Mouse (Mus musculus) heart, adult 2 months (tissue): ENCODE measurements around the gene Fer. TPM values are rescaled to one million over a fixed set of nuclear protein-coding genes. Genes with fewer than 3 reads are reported as not detected.
A peak's percentile ranks its signal among the peaks of the same experiment; 100 is the strongest.

Source experiments
- DNase-seq, 2 experiments: peaks; one replicate each; pipeline ENCODE4 v3.0.0; 2021
- H3K27ac ChIP-seq: fragments of 200-600 bp; 2 replicates; pipeline ENCODE4 v1.8.1; 2022
- H3K27me3 ChIP-seq: fragments of 200-500 bp; 2 replicates; pipeline ENCODE4 v1.6.1; 2012; ENCODE audit warnings: mild to moderate bottlenecking, low read length, inconsistent platforms, mixed read lengths; ENCODE audit not compliant: control insufficient read depth, insufficient read depth
- H3K36me3 ChIP-seq: fragments of 200-500 bp; 2 replicates; pipeline ENCODE4 v1.6.1; 2012; ENCODE audit warnings: low read length, inconsistent platforms; ENCODE audit not compliant: control insufficient read depth, insufficient read depth
- H3K4me1 ChIP-seq: fragments of 200-500 bp; 2 replicates; pipeline ENCODE4 v1.6.1; 2011; ENCODE audit warnings: low read length; ENCODE audit not compliant: control insufficient read depth, insufficient read depth
- H3K4me3 ChIP-seq: fragments of 200-600 bp; 2 replicates; pipeline ENCODE4 v1.8.1; 2022
- H3K79me2 ChIP-seq: fragments of 200-500 bp; replicated peaks from 2 replicates; pipeline ENCODE4 v1.6.1; 2012; ENCODE audit warnings: mild to moderate bottlenecking, inconsistent platforms, low read length, moderate library complexity, mixed read lengths; ENCODE audit not compliant: control insufficient read depth, insufficient read depth
- H3K9ac ChIP-seq: fragments of 200-500 bp; 2 replicates; pipeline ENCODE4 v1.6.1; 2012; ENCODE audit warnings: low read depth, mild to moderate bottlenecking, control low read depth, inconsistent platforms, low read length, mixed read lengths
- CTCF ChIP-seq: fragments of 200-600 bp; IDR thresholded peaks from 2 replicates; pipeline ENCODE4 v1.8.1; 2022; ENCODE audit warnings: antibody characterized with exemption, mild to moderate bottlenecking, moderate library complexity
- EP300 ChIP-seq: fragments of 200-500 bp; IDR thresholded peaks from 2 replicates; pipeline ENCODE4 v1.6.1; 2011; ENCODE audit warnings: low read depth, low read length, control low read depth; ENCODE audit not compliant: insufficient read depth
- POLR2A ChIP-seq: fragments of 200-500 bp; IDR thresholded peaks from 2 replicates; pipeline ENCODE4 v1.6.1; 2011; ENCODE audit warnings: mild to moderate bottlenecking, low read depth, low read length, control low read depth; ENCODE audit not compliant: insufficient read depth
- WGBS: fragments of 180-500 bp; shearing (Covaris S2); methylation state at CpG from one replicate; pipeline ENCODE4 v1.1.7; 2018; 5-methylcytosine and 5-hydroxymethylcytosine counted together
- intact Hi-C: fragments of 180-260 bp; cut with DNase I; formaldehyde crosslinking; loops from one replicate; pipeline ENCODE4 v1.15.1; 2025
- polyA plus RNA-seq: library from polyadenylated mRNA; depleted of rRNA; stranded (reverse); fragments of >200 nt; gene quantifications from 2 replicates; pipeline ENCODE4 v1.2.3, GENCODE M21; 2012
- total RNA-seq, 2 experiments: library from RNA; stranded (reverse); gene quantifications; 2 replicates each; pipeline ENCODE4 v1.2.3; 2021

The Fer gene
- total and polyA plus RNA-seq, 3 experiments = 3.9 to 19.8 (median 19.4) TPM

DNA sequence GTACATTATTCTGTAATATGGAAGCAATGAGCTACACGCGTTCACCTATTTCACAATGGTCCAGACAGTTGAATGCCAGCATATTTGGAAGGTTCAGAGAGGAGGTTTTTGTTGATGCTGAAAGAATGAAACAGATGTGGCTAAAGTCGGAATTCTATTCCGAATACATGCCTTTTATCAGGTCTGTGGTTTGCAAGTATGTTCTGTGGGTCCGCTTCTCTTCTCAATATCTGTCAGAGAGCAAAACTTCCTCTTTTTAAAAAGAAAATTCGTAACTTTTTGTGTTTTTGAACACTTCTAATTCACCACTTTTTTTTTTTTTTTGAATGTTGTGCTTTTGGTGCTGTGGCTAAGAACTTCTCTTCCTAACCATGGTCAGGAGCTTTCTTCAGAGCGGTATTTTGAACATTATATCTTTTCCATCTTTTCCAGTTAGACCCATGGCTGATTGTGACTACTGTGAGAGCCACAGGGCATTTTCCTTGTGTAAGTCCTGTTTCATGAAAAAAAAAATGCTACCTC lies 5.8 kb upstream of the Fer start:
- no peaks in the 10 kb centered on the region for H3K36me3 ChIP-seq
- no peak overlapping the region for H3K9ac ChIP-seq
- H3K79me2 ChIP-seq = no peaks in the 10 kb centered on the region
- H3K27ac ChIP-seq = no peak overlapping the region
- no peaks in the 10 kb centered on the region for H3K4me1 ChIP-seq
- H3K27me3 ChIP-seq = no peaks in the 10 kb centered on the region
- TF ChIP-seq EP300 = no peak
- no peak for TF ChIP-seq CTCF
- no peak for TF ChIP-seq POLR2A
- DNase-seq = no peak
- WGBS = 82% methylated on average over 7 of the region's 7 CpGs
- H3K4me3 ChIP-seq = no peak overlapping the region
- intact Hi-C loops = no loop called here

DNA sequence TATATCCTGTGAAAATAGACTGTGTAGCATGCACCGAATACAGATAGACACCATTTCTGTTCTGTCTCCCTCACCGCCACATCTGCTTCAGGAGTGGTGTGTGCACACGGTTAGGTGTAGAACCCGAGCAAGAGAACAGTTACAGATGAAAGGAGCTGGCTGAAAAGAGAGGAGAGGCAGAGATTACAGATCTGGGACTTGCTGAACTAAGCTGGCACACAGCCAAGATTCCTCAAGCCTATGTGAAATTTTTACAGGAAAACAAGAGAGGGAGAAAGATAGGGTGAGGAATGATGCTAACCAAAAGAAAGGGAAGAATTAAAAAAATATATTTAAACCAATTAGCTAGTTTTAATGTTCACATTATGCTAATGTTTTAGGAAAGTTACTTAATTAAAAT lies 1.9 kb upstream of the Fer start:
- WGBS = 49% methylated on average over 4 of the region's 4 CpGs
- no peaks in the 10 kb centered on the region for H3K79me2 ChIP-seq
- no peaks in the 10 kb centered on the region for H3K27me3 ChIP-seq
- no peak for TF ChIP-seq POLR2A
- TF ChIP-seq CTCF = no peak
- TF ChIP-seq EP300 = no peak
- H3K4me1 ChIP-seq = peaks cover 2% of the 10 kb centered on the region; the same call in 1 of the 2 replicates
- H3K9ac ChIP-seq = no peak overlapping the region
- no peaks in the 10 kb centered on the region; the same call in none of the 2 replicates for H3K36me3 ChIP-seq
- H3K4me3 ChIP-seq = no peak overlapping the region
- H3K27ac ChIP-seq = no peak overlapping the region
- no peak for DNase-seq
- intact Hi-C loops = loop anchor here (5.0 to 10.0 kb wide), 3 partner anchors 366 to 744 kb away; partner anchors contain the start of genes Man2a1 and Pja2

DNA sequence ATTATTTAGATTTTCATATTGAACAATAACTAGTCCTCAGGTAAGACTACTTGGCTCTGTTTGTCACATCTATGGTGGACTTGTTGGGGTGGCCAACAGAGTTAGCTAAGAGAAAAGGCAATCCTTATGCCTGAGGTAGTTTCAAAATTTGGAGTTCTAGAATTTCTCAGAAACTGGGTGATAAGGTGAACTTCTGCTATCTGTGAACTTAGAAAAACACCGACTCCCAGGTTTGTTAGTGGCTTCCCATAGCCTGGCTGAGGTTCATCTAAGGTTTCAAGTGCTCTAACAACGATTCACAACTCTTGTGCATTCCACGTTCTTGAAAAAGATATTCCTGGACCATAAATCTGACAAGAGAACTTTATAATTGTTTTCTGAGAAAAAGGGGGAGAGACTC lies 463 bp upstream of the Fer start:
- Histone ChIP-seq H3K27me3 (no peaks in the 10 kb centered on the region), H3K4me1 (peaks cover 2% of the 10 kb centered on the region; the same call in 1 of the 2 replicates), H3K4me3 (peak overlapping the region; percentile 96), H3K27ac (no peak overlapping the region), H3K79me2 (no peaks in the 10 kb centered on the region), H3K36me3 (no peaks in the 10 kb centered on the region; the same call in none of the 2 replicates), H3K9ac (no peak overlapping the region)
- WGBS = 41% methylated on average over 3 of the region's 3 CpGs
- TF ChIP-seq CTCF = no peak
- TF ChIP-seq POLR2A = no peak
- TF ChIP-seq EP300 = no peak
- intact Hi-C loops = loop anchor here (2.0 to 10.0 kb wide), 4 partner anchors 58 to 742 kb away; partner anchors contain the start of genes Man2a1 and Pja2
- DNase-seq = no peak

GRCm38 (mm10) chr17:63863647-63864149 lies 836 bp downstream of the Fer start, which contains the start of gene A930002H24Rik:
Gene A930002H24Rik (minus strand): TSS chr17:63863791.
- peak; percentile 99 for DNase-seq

GRCm38 (mm10) chr17:63864171-63864571 lies 1.3 kb downstream of the Fer start:
- Histone ChIP-seq H3K9ac (peak overlapping the region; percentile 85), H3K27ac (peak overlapping the region; percentile 92), H3K4me3 (peak overlapping the region; percentile 96), H3K36me3 (no peaks in the 10 kb centered on the region; the same call in none of the 2 replicates), H3K79me2 (no peaks in the 10 kb centered on the region), H3K4me1 (peaks cover 2% of the 10 kb centered on the region; the same call in 1 of the 2 replicates), H3K27me3 (no peaks in the 10 kb centered on the region)
- WGBS = 1% methylated on average over 39 of the region's 48 CpGs
- no peak; the same call in 1 of the 2 replicates for TF ChIP-seq CTCF
- no peak for TF ChIP-seq EP300
- no peak for TF ChIP-seq POLR2A
- intact Hi-C loops = loop anchor here (5.0 to 10.0 kb wide), 3 partner anchors 369 to 741 kb away; partner anchors contain the start of genes Man2a1 and Pja2
- DNase-seq = peak in 1 of 2 experiments; percentile 79

More at GRCm38 (mm10) chr17:63863647-63864149, 836 bp downstream of the Fer start, which contains the start of gene A930002H24Rik:
- Histone ChIP-seq H3K9ac (peak within 1 kb of the TSS; percentile 85), H3K79me2 (no peaks in the 10 kb centered on the region), H3K4me3 (peak within 1 kb of the TSS; percentile 96), H3K27me3 (no peaks in the 10 kb centered on the region), H3K27ac (peak within 1 kb of the TSS; percentile 92), H3K4me1 (peaks cover 2% of the 10 kb centered on the region; the same call in 1 of the 2 replicates), H3K36me3 (no peaks in the 10 kb centered on the region; the same call in none of the 2 replicates)
- no peak; the same call in 1 of the 2 replicates for TF ChIP-seq CTCF
- peak; percentile 86 for TF ChIP-seq POLR2A
- WGBS = under 1% methylated on average over 54 of the region's 55 CpGs
- intact Hi-C loops = loop anchor here (2.0 to 10.0 kb wide), 4 partner anchors 59 to 741 kb away; partner anchors contain the start of genes Man2a1 and Pja2

GRCm38 (mm10) chr17:63871773-63872172 lies 8.9 kb downstream of the Fer start:
- H3K9ac ChIP-seq = no peak overlapping the region
- H3K36me3 ChIP-seq = no peaks in the 10 kb centered on the region
- H3K4me3 ChIP-seq = no peak overlapping the region
- DNase-seq = no peak
- peaks cover 8% of the 10 kb centered on the region for H3K79me2 ChIP-seq
- TF ChIP-seq EP300 (no peak), CTCF (no peak), POLR2A (no peak)
- no peak overlapping the region for H3K27ac ChIP-seq
- H3K4me1 ChIP-seq = no peaks in the 10 kb centered on the region; the same call in 1 of the 2 replicates
- H3K27me3 ChIP-seq = no peaks in the 10 kb centered on the region
- intact Hi-C loops = no loop called here
- 89% methylated on average over 7 of the region's 7 CpGs for WGBS
